20 mouse cellular contexts compared by ENCODE assay signal in genomic region chr3:54588198-54588597, GRCm38 (mm10).
DNase-seq lines count a peak whose midpoint lies in the region.
"Had no signal": no experiment of that assay in that cellular context is flagged by ENCODE, and none has a peak within 500 bp of the region (broad histone marks: within the 10 kb centered on the region; RNA-seq: fewer than 3 reads in every experiment).

No protein-coding gene starts in this region.

- H3K4me3 ChIP-seq in limb, embryonic 10.5 days = no peak overlapping the region
- no peak overlapping the region for H3K4me3 ChIP-seq in forebrain, embryonic 10.5 days
- H3K4me3 ChIP-seq: heart, embryonic 13.5 days; liver, embryonic 12.5 days; lung, embryonic 15.5 days; midbrain, embryonic 15.5 days had no signal

- H3K9me3 ChIP-seq in limb, embryonic 10.5 days (replicated peaks) = no peaks in the 10 kb centered on the region
- no peaks in the 10 kb centered on the region; the same call in 1 of the 2 replicates for H3K9me3 ChIP-seq in forebrain, embryonic 10.5 days
- H3K9me3 ChIP-seq: liver, embryonic 12.5 days; lung, embryonic 15.5 days; midbrain, embryonic 15.5 days had no signal

- H3K4me1 ChIP-seq in limb, embryonic 10.5 days = peaks cover 24% of the 10 kb centered on the region
- no peaks in the 10 kb centered on the region for H3K4me1 ChIP-seq in forebrain, embryonic 10.5 days
- H3K4me1 ChIP-seq: lung, embryonic 15.5 days; midbrain, embryonic 15.5 days had no signal

- 0 out of 2 replicates have a peak overlapping the region, but pooled peaks have one; percentile 1 for H3K27ac ChIP-seq in limb, embryonic 10.5 days
- H3K27ac ChIP-seq in forebrain, embryonic 10.5 days = no peak overlapping the region
- H3K27ac ChIP-seq: heart, embryonic 13.5 days; liver, embryonic 12.5 days; lung, embryonic 15.5 days; midbrain, embryonic 15.5 days had no signal

- H3K36me3 ChIP-seq in limb, embryonic 10.5 days = no peaks in the 10 kb centered on the region
- H3K36me3 ChIP-seq in forebrain, embryonic 10.5 days (replicated peaks) = no peaks in the 10 kb centered on the region
- H3K36me3 ChIP-seq: heart, embryonic 13.5 days; liver, embryonic 12.5 days; lung, embryonic 15.5 days; midbrain, embryonic 15.5 days had no signal

- WGBS in limb, embryonic 10.5 days = 75% methylated on average over 5 of the region's 5 CpGs
- 78% methylated on average over 5 of the region's 5 CpGs for WGBS in forebrain, embryonic 10.5 days

- peak; percentile 38 to 40 for DNase-seq in cerebellum, postnatal 10 days
- DNase-seq in cerebellum, postnatal 36 days = no peak
- DNase-seq in kidney, postnatal 10 days = peak; percentile 54
- no peak for DNase-seq in kidney, postnatal 36 days
- DNase-seq in NIH3T3 (ENCODE audit: low read depth) = peak; percentile 20
- no peak for DNase-seq in limb, embryonic 10.5 days (ENCODE audit: low spot score)
- DNase-seq in frontal cortex, postnatal 10 days (ENCODE audit: low spot score in 2 of 2) = no peak
- no peak for DNase-seq in forebrain, embryonic 10.5 days (ENCODE audit: extremely low spot score, low spot score)
- DNase-seq: adrenal gland, postnatal 14 days; cerebellum, adult 8-10 months; embryo, embryonic 11 days; heart, postnatal 36 days; kidney, adult 11 months; left cerebral cortex, postnatal 4 days; thymus, postnatal 36 days had no signal

- H3K27me3 ChIP-seq in limb, embryonic 10.5 days (ENCODE audit: low read depth, poor library complexity, severe bottlenecking) = no peaks in the 10 kb centered on the region
- H3K27me3 ChIP-seq in forebrain, embryonic 10.5 days (ENCODE audit: poor library complexity, severe bottlenecking) = no peaks in the 10 kb centered on the region
- H3K27me3 ChIP-seq: heart, embryonic 13.5 days; liver, embryonic 12.5 days; lung, embryonic 15.5 days; midbrain, embryonic 15.5 days; Patski had no signal

Comparison
In these comparisons a context has a peak if more than half of its experiments do, and no peak if none do; other contexts are left out.
1. DNase-seq: peak in cerebellum, postnatal 10 days (2 of 2), kidney, postnatal 10 days (single experiment) and NIH3T3 (single experiment); none in cerebellum, postnatal 36 days (0 of 2), kidney, postnatal 36 days (0 of 2), limb, embryonic 10.5 days (single experiment), frontal cortex, postnatal 10 days (0 of 2) and forebrain, embryonic 10.5 days (single experiment).